Mouse (Mus musculus) thymus, adult 2 months (tissue): ENCODE measurements around the gene Gm609. TPM values are rescaled to one million over a fixed set of nuclear protein-coding genes. Genes with fewer than 3 reads are reported as not detected.

Experiments
- DNase-seq: peaks from one replicate; pipeline ENCODE4 v3.0.0; 2021
- H3K27ac ChIP-seq: fragments of 200-500 bp; 2 replicates; pipeline ENCODE4 v1.5.1; 2012; ENCODE audit warnings: low read length, control low read depth; ENCODE audit not compliant: control insufficient read depth, insufficient read depth
- H3K27me3 ChIP-seq: fragments of 200-500 bp; 2 replicates; pipeline ENCODE4 v1.6.1; 2012; ENCODE audit warnings: mild to moderate bottlenecking, low read length, moderate library complexity, mixed read lengths; ENCODE audit not compliant: control insufficient read depth, insufficient read depth
- H3K36me3 ChIP-seq: fragments of 200-500 bp; 2 replicates; pipeline ENCODE4 v1.6.1; 2012; ENCODE audit warnings: mild to moderate bottlenecking, low read length, moderate library complexity; ENCODE audit not compliant: control insufficient read depth, insufficient read depth
- H3K4me1 ChIP-seq: fragments of 200-500 bp; replicated peaks from 2 replicates; pipeline ENCODE4 v1.6.1; 2012; ENCODE audit warnings: low read length; ENCODE audit not compliant: control insufficient read depth, insufficient read depth
- H3K4me3 ChIP-seq: fragments of 200-500 bp; 2 replicates; pipeline ENCODE4 v1.5.1; 2012; ENCODE audit warnings: mild to moderate bottlenecking, low read length, control low read depth, moderate library complexity; ENCODE audit not compliant: control insufficient read depth, insufficient read depth
- CTCF ChIP-seq: fragments of 200-500 bp; IDR thresholded peaks from 2 replicates; pipeline ENCODE4 v1.5.1; 2012; ENCODE audit warnings: mild to moderate bottlenecking, control low read depth, low read length, moderate library complexity, borderline replicate concordance; ENCODE audit not compliant: control insufficient read depth, poor library complexity, insufficient read depth; ENCODE audit errors: extremely low read depth
- POLR2A ChIP-seq: fragments of 200-500 bp; IDR thresholded peaks from 2 replicates; pipeline ENCODE4 v1.6.1; 2012; ENCODE audit warnings: mild to moderate bottlenecking, low read length, control low read depth, moderate library complexity; ENCODE audit not compliant: control insufficient read depth, poor library complexity, insufficient read depth; ENCODE audit errors: extremely low read depth
- WGBS: fragments of 180-500 bp; shearing (Covaris S2); methylation state at CpG from one replicate; pipeline ENCODE4 v1.1.7; 2018; 5-methylcytosine and 5-hydroxymethylcytosine counted together
- polyA plus RNA-seq: library from polyadenylated mRNA; depleted of rRNA; stranded (reverse); fragments of >200 nt; gene quantifications from 2 replicates; pipeline ENCODE4 v1.2.3, GENCODE M21; 2012

The Gm609 gene
- polyA plus RNA-seq, 1 experiment, result 0.04 TPM

- WGBS, result 41% methylated on average over 9 of the region's 9 CpGs
These were observed 84.9 kb downstream of the Gm609 start for GRCm38 (mm10) chr16:45407645-45408400.

GRCm38 (mm10) chr16:45407091-45407490 lies 85.7 kb downstream of the Gm609 start:
- 95% methylated on average over 5 of the region's 5 CpGs for WGBS
- H3K27me3 ChIP-seq, result no peaks in the 10 kb centered on the region
- no peak for TF ChIP-seq CTCF
- TF ChIP-seq POLR2A, result no peak
- no peak overlapping the region for H3K27ac ChIP-seq
- H3K36me3 ChIP-seq, result no peaks in the 10 kb centered on the region
- no peak overlapping the region for H3K4me3 ChIP-seq
- no peaks in the 10 kb centered on the region for H3K4me1 ChIP-seq
- DNase-seq, result no peak

More at GRCm38 (mm10) chr16:45407645-45408400, 84.9 kb downstream of the Gm609 start:
- no peaks in the 10 kb centered on the region for H3K4me1 ChIP-seq
- H3K36me3 ChIP-seq, result no peaks in the 10 kb centered on the region
- no peaks in the 10 kb centered on the region for H3K27me3 ChIP-seq
- TF ChIP-seq POLR2A, result no peak
- no peak overlapping the region for H3K4me3 ChIP-seq
- no peak for DNase-seq
- H3K27ac ChIP-seq, result no peak overlapping the region

- no peak for DNase-seq
- Histone ChIP-seq H3K36me3 (no peaks in the 10 kb centered on the region), H3K27ac (no peak overlapping the region), H3K27me3 (no peaks in the 10 kb centered on the region), H3K4me3 (no peak overlapping the region), H3K4me1 (no peaks in the 10 kb centered on the region)
- WGBS, result 89% methylated on average over 2 of the region's 2 CpGs
- no peak for TF ChIP-seq POLR2A
- no peak for TF ChIP-seq CTCF
These were observed 89.8 kb downstream of the Gm609 start for GRCm38 (mm10) chr16:45402951-45403350.

DNA sequence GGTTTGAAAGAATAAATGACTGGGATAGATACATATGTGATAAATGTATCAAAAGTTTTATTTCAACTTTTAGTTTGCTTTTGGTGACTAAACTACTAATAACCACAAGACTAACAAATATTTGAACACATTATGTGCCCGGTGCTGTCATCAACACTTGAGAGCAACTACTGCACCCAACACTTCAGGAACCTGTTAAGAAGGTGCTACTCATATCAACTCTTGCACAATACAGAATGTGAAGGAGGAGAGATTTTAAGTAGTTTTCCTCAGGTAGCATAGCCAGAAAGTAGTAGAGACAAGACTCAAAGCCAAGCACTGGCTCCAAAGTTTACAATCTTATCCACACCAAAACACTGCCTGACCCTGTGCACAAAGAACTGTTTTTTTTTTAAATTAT lies 90.7 kb downstream of the Gm609 start:
- Histone ChIP-seq H3K27me3 (no peaks in the 10 kb centered on the region), H3K4me3 (no peak overlapping the region), H3K27ac (no peak overlapping the region), H3K36me3 (no peaks in the 10 kb centered on the region), H3K4me1 (no peaks in the 10 kb centered on the region)
- TF ChIP-seq POLR2A (no peak), CTCF (no peak)
- no peak for DNase-seq
- WGBS, result 97% methylated on average over 1 of the region's 1 CpGs

DNA sequence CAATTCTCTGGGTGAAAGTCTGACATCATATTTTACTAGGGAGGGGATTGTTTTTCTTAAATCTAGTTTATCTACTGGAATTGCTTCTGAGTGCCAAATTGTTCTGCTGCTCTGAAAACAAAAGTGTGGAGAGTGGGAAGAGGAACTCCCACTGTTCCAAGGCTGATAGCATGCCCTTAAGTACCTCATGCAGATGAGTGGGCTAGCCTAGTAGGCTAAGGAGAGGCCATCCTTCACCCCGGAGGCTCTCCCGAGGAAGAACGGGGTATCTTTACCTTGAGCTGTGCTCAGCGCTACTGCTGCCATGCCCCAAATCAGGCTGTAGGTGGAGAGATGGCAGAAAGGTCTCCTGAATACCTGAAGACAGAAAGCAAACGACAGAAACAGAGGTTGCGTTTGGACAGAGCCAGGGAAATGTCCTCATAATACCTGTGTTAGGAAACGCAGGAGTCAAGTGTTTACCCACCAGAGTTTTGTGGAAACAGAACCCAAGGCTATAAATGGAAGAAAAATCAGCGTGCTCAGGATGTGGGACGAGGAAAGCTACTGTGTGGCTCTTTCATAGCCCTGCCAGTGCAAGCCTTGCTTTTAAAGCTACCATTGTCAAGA lies 92.7 kb downstream of the Gm609 start:
- Histone ChIP-seq H3K4me1 (no peaks in the 10 kb centered on the region), H3K27ac (no peak overlapping the region), H3K27me3 (no peaks in the 10 kb centered on the region), H3K36me3 (no peaks in the 10 kb centered on the region), H3K4me3 (no peak overlapping the region)
- 90% methylated on average over 9 of the region's 9 CpGs for WGBS
- DNase-seq, result no peak
- TF ChIP-seq POLR2A (no peak), CTCF (no peak)

DNA sequence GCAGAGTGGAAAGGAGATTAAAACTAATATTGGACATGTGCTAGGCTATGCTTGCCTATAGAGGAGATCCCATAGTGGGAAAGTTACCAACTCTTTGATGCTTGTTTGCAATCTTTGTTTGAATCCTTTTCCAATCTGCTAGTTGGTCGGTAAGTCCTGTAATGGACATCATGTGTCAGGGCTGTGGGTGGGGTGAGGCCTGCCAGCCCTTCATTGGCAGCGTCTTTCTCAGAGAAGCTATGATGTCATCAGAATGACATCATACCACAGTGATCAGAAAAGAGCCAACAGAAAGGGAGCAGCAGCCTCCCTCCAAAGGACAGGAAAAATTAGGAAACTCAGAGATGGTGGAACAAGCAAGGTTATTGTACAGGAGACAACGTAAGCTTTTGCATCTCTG lies 93.4 kb downstream of the Gm609 start:
- no peak for TF ChIP-seq POLR2A
- TF ChIP-seq CTCF, result no peak
- Histone ChIP-seq H3K27me3 (no peaks in the 10 kb centered on the region), H3K27ac (no peak overlapping the region), H3K36me3 (no peaks in the 10 kb centered on the region), H3K4me3 (no peak overlapping the region), H3K4me1 (no peaks in the 10 kb centered on the region)
- 96% methylated on average over 3 of the region's 3 CpGs for WGBS
- DNase-seq, result no peak
